Mouse (Mus musculus): ENCODE results near the gene Creld2.

DNA sequence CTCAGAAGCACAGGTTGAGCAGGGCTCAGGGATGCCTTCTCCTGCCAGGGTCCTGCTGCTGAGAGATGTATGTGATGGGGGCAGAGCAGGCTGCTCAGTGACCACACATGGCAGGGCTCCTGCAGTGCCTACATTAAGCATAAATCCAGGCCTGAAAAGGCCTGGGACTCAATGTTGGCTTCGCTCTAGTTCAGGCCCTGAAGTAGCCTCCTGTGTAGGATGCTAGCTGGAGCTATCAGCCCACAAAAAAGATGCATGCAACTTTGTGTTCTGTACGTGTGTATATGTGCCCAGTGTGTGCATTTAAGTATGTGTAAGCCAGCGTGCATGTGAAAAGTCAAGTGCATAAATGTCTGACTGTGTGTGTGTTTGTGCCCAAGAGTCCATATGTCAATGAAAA is 54.6 kb downstream of the Creld2 start:
- no peak for TF ChIP-seq GATA1 (IDR thresholded peaks at IDR 0.05; ENCODE audit: low read length)
- no peak for TF ChIP-seq TAL1 (IDR thresholded peaks at IDR 0.05; ENCODE audit: low read length)

Data from erythroblast, embryonic 14.5 days (primary cell).